Mouse (Mus musculus) spleen, postnatal 4 days (tissue): ENCODE results near the gene Prdm5.

Experiments
- DNase-seq, 2 experiments: peaks; one replicate each; pipeline ENCODE4 v3.0.0; 2022; ENCODE audit warnings: low spot score in 2 of 2

Prdm5 gene

DNA sequence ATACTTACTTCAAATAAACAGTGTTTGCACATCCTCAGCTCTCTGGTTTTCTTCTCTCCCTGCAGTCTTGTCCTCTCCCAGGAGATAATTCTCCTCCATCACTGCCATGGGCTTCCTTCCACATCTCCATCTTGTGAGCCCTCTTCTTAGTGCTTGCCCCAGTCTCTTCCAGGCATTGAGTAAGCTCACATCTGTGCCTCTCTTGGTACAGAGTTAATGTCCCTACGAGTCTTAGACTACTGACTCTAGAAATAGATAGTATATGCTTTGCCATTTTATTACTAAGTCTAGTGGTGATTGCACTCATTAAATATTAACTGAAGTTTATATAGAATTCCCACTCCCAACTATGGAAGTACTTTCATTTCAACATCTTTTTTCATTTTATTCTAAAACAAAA is 154.0 kb downstream of the Prdm5 start:
- no peak for DNase-seq

DNA sequence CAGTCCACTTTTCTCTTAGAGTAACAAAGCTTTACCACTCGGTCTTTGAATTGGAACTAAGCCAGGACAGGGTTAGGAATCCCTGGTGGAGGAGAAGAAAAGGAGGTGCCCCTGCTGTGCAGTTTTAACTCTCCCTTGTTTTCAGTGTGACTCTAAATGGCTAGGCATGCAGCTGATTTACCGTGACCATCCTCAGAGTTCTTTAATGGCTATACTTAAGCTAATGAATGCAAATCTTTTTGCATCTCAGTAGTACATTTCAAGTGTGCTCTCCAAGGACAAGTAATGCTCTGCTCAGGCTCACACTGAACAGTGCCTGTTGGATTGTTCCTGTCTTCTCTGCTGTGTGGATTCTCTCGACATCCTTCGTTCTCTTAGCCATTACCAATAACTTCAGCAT is 154.4 kb downstream of the Prdm5 start:
- DNase-seq, result no peak

DNA sequence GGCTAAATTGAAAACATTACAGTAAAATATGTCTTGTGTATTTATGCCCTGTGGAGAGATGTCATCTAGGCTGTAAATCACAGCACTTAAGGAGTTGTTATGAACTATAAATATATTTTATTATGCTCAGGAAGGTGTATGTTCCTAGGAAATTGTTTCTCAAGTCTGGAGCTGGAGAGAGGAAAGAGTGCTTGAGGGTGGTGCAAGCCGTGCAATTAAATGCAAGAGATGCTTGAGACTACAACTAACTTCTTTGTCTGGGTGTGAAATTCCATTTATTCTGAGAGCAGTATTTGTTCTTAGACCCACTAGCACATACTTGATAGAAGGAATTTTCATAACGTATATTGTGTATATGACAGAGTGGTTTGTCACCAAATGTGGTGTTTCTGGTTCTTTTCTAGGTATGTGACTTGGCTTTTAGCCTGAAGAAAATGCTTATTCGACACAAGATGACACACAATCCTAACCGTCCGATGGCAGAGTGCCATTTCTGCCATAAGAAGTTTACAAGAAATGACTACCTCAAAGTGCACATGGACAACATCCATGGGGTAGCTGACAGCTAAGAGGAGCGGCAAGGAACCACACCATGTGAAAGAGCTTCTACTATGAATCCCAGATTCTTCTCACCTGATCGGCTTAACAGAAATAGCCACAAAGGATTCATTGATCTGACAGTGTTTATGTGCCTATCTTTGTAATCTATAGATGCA is 156.9 kb downstream of the Prdm5 start:
- DNase-seq, result no peak

DNA sequence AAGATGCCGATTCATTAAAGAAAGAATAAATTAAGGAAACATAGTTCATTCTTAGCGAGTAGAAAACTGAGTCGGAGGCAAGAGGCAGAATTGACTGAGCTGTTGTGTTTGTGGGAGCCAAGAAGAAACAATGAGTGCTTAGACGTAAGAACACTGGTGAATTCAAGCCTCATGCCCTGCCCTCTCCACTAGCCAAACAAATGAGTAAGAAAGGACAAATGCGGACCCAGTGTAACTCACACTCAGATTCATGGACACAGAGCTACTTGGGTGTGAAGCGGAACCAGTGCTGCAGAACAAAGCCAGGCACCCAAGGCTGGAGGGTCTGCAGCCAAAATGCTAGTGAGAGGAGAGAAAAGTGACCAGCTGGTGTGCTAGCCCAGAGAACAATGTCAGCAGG is 171.7 kb downstream of the Prdm5 start:
- no peak for DNase-seq

DNA sequence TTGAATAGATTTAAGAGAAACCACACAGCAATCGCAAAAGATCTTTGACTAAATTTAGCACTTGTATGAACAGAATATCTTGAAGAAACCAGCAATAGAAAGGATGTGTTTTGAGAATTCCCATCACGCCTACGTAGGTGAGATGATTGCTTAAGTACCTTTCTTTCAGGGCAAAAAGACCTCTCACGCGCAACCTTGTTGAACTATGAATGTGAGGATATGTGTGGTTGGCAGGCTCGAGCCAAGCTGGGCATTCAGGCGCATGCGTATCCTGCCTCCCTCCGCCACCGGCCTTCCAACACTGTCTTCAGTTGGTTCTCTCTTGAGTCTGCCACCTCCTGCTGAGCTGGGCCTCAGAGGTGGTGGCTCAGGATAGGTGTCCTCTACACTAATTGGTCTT is 173.5 kb downstream of the Prdm5 start, which contains the start of gene 4930544G11Rik:
4930544G11Rik (plus strand) TSS at position 301 of the 400 bp plus-strand sequence.
- no peak for DNase-seq

DNA sequence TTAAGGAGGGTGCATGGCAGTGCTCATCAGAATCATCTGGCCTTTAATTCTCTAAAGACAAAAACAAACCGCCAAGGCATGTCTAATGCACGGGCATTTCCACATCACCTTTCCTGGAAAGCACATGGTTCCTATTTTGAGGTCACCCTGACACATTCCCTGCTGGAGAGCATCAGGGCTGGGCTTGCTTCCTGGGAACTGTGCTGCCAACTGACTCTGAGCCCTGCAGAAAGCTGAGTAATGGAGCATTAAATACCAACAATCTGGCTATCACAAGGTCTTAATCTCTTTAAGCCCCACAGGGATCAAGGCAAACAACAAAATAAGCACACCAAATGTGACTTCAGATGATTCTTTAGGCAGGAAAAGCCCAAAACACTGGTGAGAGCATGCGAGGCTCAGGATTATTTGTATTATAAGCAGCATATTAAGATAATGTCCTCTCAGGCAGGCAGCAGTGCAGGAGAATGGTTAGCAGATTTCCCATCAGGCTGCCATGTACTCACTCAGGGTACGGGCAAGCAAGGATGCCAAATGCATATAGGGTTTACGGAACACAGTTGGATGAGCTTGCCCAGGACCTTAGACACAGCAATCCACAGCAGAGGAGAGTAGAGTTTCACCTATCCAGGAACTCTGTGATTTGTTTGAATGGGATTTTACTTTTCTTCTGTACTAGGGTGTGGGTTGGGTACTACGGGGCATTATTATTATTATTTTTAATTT is 190.8 kb downstream of the Prdm5 start:
- no peak for DNase-seq

DNA sequence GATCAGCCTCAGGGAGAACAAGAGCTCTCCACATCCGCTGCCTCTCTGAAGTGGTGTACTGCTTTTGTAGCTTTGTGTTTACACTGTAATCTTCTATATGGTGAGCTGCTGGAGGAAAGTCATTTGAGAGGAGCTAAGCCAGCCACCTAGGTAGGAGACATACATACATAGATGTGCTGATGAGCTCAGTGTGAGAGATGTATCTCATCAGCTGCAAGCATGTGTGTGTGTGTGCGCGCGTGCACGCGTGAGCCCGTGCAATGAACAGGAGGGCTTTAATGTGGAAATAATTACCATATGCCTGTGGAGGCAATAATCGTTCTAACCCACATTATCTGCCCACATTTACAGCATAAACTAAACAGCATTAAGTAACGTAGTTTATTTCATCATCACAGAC is 191.6 kb downstream of the Prdm5 start:
- DNase-seq, result no peak
